Mouse (Mus musculus): ENCODE measurements around the gene Itga2b. TPM values are rescaled to one million over a fixed set of nuclear protein-coding genes. Genes with fewer than 3 reads are reported as not detected.

The Itga2b gene
- 5.6 and 8.3 TPM in 2 replicates for polyA plus RNA-seq (2016; fragmentation: Nextera tagmentation; extraction: Ambion mirVana)

DNA sequence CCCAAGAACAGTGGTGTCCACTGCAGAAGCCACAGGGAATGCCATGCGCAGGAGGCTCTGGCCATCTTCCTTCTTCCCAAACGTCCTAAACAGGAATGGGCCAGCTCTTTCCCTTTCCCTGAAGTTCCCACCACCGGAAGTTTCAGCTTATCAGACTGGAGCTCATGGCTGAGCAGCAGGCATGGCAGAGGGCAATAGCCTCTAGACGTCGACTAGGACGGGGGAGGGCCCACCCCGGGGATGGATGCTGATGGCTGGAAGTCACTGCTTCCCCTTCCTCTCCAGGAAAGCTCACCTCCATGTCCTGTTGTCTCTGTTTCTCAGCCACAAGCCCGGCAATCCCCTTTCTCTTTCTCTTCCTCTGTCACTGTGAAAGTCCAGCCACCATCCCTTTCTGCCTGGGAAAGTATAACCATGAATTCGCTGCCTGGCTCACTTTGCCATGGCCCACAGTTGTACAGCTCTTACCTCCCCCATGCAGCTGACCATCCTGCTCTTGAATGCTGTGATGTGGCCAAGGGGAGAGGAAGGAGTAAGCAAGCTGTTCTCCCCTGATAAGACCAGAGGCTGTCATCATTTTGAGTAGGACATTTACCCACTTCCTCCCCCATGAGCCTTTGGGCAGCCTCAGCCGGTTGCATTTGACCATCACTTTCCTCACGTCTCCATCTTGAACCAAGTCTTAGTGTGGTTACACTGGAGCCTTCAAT is at the start of gene Itga2b:
Gene Itga2b (minus strand): TSS at position 475 of the 710 bp plus-strand sequence.
- peak within 1 kb of the TSS; percentile 50 for H3K27ac ChIP-seq
- 74% methylated on average over 11 of the region's 11 CpGs for WGBS
- H3K4me3 ChIP-seq = 0 out of 2 replicates have a peak within 1 kb of the TSS, but pooled peaks have one; percentile 11
- H3K9me3 ChIP-seq = no peaks in the 10 kb centered on the region
- H3K27me3 ChIP-seq (ENCODE audit: insufficient read depth, poor library complexity, severe bottlenecking) = peaks cover 46% of the 10 kb centered on the region
- no peak for DNase-seq (ENCODE audit: low spot score)
- peaks cover 32% of the 10 kb centered on the region for H3K4me1 ChIP-seq (replicated peaks)
- H3K36me3 ChIP-seq = peaks cover 8% of the 10 kb centered on the region

DNA sequence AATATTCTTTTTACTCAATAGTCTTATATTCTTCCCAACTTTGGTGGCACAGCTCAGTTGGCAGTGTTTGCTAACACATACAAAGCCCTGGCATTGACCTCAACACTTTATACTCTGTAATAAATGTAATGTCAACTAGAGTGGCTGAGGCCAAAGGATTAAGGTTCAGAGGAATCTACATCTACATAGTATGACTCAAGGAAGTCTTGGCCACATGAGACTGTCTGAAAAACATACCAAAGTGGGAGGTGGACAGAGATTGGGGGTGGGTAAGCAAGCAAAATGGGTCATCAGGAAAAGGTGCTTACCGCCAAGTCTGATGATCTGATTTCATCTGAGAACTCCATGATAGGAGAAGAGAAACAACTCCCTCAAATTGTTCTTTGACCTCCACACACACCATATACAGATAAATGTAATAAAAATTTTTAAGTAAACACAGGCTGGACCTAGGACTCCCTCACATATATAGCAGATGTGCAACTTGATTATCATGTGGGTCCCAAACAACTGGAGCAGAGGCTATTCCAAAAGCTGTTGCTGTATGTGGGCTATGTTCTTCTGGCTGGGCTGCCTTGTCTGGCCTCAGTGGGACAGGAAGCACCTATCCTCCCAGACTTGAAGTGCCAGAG is 45.0 kb upstream of the Itga2b start:
- no peak overlapping the region for H3K4me3 ChIP-seq
- H3K4me1 ChIP-seq (replicated peaks) = no peaks in the 10 kb centered on the region
- no peaks in the 10 kb centered on the region for H3K27me3 ChIP-seq (ENCODE audit: insufficient read depth, poor library complexity, severe bottlenecking)
- H3K36me3 ChIP-seq = peaks cover 49% of the 10 kb centered on the region
- no peaks in the 10 kb centered on the region for H3K9me3 ChIP-seq
- 97% methylated on average over 1 of the region's 1 CpGs for WGBS
- no peak overlapping the region for H3K27ac ChIP-seq
- no peak for DNase-seq (ENCODE audit: low spot score)

DNA sequence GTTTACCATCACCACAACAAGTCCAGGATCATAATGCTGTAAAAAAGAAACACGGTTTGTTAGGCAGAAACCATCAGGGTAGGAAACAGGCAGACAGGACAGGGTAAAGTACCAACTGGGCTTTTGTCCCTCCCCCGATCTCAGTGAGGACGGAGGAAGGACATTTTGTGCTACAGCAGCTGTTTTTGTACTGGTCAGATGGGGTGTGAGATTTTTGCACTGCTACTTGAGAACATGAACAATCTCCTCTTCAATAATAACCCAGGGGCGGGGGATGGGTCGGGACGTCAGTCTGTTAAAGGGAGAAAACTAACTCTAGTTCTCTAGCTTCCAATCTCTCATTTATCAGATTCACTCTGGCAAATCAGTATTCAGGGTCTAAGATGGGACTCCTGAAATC is 40.3 kb upstream of the Itga2b start:
- 78% methylated on average over 6 of the region's 6 CpGs for WGBS
- Histone ChIP-seq H3K27ac (no peak overlapping the region), H3K4me1 (replicated peaks) (no peaks in the 10 kb centered on the region), H3K4me3 (no peak overlapping the region), H3K36me3 (peaks cover 57% of the 10 kb centered on the region), H3K27me3 (ENCODE audit: insufficient read depth, poor library complexity, severe bottlenecking) (no peaks in the 10 kb centered on the region), H3K9me3 (no peaks in the 10 kb centered on the region)
- no peak for DNase-seq (ENCODE audit: low spot score)

DNA sequence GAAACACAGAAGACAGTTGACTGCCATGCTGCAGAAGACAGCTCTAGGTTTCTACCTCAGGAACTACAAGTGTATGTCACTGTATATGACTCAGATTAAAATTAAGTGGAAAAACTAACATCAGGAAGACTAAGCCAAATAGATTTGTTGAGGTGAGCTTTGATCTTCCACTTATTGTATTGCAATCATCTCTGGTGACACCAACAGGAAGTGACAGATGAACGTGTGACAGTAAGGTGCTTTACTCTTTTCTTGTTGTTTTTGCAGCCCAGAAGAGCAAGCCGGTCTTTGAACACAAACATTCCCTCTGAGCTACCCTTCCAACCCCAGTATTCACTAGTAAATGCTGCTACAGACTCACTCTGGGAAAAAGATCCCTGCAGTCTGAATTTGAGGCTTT is 26.8 kb upstream of the Itga2b start:
- no peaks in the 10 kb centered on the region for H3K4me1 ChIP-seq (replicated peaks)
- WGBS = 85% methylated on average over 2 of the region's 2 CpGs
- H3K9me3 ChIP-seq = no peaks in the 10 kb centered on the region
- H3K27ac ChIP-seq = no peak overlapping the region
- H3K36me3 ChIP-seq = peaks cover 88% of the 10 kb centered on the region
- no peak for DNase-seq (ENCODE audit: low spot score)
- no peaks in the 10 kb centered on the region for H3K27me3 ChIP-seq (ENCODE audit: insufficient read depth, poor library complexity, severe bottlenecking)
- no peak overlapping the region for H3K4me3 ChIP-seq

DNA sequence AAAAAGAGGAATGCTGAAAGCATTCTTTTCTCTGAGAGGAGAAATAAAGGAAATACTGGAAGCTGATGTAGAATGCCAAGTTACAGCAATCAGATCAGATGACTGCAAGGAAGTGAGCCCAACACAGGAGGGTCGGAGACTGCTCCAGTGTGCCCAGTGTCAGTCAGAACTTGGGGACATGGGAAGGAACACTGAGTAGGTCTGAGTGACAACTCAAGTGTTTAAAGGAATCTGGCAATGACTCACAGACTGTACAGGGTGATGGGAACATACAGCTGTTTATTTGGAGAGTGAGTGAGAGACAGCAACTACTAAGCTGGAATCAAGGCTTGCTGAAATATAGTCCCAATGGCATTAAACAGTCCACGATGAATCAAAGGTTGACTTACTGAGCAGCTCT is 26.3 kb upstream of the Itga2b start:
- no peaks in the 10 kb centered on the region for H3K27me3 ChIP-seq (ENCODE audit: insufficient read depth, poor library complexity, severe bottlenecking)
- H3K27ac ChIP-seq = no peak overlapping the region
- WGBS = 95% methylated on average over 2 of the region's 2 CpGs
- H3K4me1 ChIP-seq (replicated peaks) = no peaks in the 10 kb centered on the region
- no peak for DNase-seq (ENCODE audit: low spot score)
- H3K9me3 ChIP-seq = no peaks in the 10 kb centered on the region
- H3K4me3 ChIP-seq = no peak overlapping the region
- H3K36me3 ChIP-seq = peaks cover 85% of the 10 kb centered on the region

DNA sequence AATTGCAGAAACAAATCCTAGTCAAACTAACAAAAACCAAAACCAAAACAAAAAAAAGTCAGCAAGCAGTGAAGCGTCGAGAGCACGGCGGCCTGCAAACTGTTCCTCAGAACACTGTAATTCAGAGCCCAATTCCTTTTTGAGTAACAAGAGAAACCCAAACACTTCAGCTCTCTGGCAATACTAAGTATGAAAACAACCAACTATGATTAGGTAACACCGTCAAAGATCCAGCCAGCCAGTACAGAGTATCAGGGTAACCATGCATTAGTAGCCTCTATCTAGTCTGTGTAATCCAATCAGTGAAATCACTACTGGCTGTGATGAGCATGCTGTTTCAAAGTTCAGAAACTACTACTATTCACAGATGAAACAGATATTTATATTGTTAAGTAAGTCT is 25.8 kb upstream of the Itga2b start:
- peaks cover 85% of the 10 kb centered on the region for H3K36me3 ChIP-seq
- no peaks in the 10 kb centered on the region for H3K27me3 ChIP-seq (ENCODE audit: insufficient read depth, poor library complexity, severe bottlenecking)
- no peaks in the 10 kb centered on the region for H3K4me1 ChIP-seq (replicated peaks)
- H3K4me3 ChIP-seq = no peak overlapping the region
- WGBS = 96% methylated on average over 5 of the region's 5 CpGs
- H3K27ac ChIP-seq = no peak overlapping the region
- DNase-seq (ENCODE audit: low spot score) = no peak
- no peaks in the 10 kb centered on the region for H3K9me3 ChIP-seq

DNA sequence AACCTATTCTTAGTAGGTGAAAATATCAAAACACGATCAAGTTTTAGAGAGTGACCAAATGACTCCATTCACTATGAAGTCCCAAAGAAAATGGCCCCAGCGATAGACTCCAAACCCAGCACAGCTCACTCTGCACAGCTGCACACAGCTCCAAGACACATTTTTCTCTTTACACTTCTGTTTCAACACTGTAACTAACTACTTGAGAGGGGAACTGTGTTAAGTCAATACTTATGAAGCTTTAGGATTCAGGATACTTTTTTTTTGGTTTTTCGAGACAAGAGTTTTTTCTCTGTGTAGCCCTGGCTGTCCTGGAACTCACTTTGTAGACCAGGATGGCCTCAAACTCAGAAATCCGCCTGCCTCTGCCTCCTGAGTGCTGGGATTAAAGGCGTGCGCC is 25.2 kb upstream of the Itga2b start:
- Histone ChIP-seq H3K27me3 (ENCODE audit: insufficient read depth, poor library complexity, severe bottlenecking) (no peaks in the 10 kb centered on the region), H3K4me3 (no peak overlapping the region), H3K4me1 (replicated peaks) (no peaks in the 10 kb centered on the region), H3K9me3 (no peaks in the 10 kb centered on the region), H3K36me3 (peaks cover 81% of the 10 kb centered on the region), H3K27ac (no peak overlapping the region)
- DNase-seq (ENCODE audit: low spot score) = no peak
- 96% methylated on average over 6 of the region's 6 CpGs for WGBS

DNA sequence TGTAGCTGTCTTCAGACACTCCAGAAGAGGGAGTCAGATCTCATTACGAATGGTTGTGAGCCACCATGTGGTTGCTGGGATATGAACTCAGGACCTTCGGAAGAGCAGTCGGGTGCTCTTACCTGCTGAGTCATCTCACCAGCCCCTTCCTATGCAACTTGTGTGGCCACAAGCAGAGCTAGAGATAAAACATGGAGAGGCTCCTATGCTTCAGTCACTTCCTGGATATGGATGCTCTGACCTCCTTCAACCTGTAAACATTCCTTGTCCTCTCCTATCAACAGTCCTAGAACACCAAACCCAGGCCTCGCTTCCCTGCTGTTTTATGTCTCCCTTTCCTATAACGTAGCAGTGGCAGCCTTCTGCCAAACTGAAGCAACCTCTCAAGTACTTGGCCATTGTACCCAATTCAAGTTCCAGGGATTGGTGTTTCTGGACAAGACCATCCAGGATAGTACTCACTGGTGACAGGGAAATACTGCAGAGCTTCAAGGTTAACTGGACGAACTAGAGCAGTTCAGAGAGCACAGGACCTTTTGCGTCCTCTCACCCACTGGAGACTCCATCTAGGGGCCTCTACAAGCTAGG is 24.2 kb upstream of the Itga2b start:
- Histone ChIP-seq H3K36me3 (peaks cover 75% of the 10 kb centered on the region), H3K4me1 (replicated peaks) (no peaks in the 10 kb centered on the region), H3K9me3 (no peaks in the 10 kb centered on the region), H3K27ac (no peak overlapping the region), H3K4me3 (no peak overlapping the region), H3K27me3 (ENCODE audit: insufficient read depth, poor library complexity, severe bottlenecking) (no peaks in the 10 kb centered on the region)
- WGBS = 91% methylated on average over 7 of the region's 7 CpGs
- DNase-seq (ENCODE audit: low spot score) = no peak

DNA sequence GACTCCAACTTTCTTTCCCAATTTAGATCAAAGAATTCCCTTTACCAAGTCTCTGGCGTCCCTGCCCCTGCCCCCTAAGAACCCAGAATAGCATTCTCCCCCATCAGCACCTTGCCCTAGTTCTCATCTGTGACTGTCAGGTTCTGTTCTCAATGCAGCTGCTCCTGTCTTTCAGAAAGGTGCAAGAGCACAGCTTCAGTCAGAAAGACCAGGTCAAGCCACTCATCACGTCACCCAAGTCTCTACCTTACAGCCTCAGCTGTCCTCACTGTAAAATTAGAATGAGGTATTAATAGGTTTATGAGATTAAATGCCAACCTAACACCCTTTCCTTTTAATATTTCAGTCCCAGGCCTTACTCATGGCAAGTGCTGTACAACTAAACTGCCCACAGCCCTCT is 23.3 kb upstream of the Itga2b start:
- H3K27me3 ChIP-seq (ENCODE audit: insufficient read depth, poor library complexity, severe bottlenecking) = no peaks in the 10 kb centered on the region
- DNase-seq (ENCODE audit: low spot score) = no peak
- no peaks in the 10 kb centered on the region for H3K9me3 ChIP-seq
- H3K4me3 ChIP-seq = no peak overlapping the region
- H3K36me3 ChIP-seq = peaks cover 66% of the 10 kb centered on the region
- WGBS = 92% methylated on average over 2 of the region's 2 CpGs
- no peak overlapping the region for H3K27ac ChIP-seq
- H3K4me1 ChIP-seq (replicated peaks) = no peaks in the 10 kb centered on the region

DNA sequence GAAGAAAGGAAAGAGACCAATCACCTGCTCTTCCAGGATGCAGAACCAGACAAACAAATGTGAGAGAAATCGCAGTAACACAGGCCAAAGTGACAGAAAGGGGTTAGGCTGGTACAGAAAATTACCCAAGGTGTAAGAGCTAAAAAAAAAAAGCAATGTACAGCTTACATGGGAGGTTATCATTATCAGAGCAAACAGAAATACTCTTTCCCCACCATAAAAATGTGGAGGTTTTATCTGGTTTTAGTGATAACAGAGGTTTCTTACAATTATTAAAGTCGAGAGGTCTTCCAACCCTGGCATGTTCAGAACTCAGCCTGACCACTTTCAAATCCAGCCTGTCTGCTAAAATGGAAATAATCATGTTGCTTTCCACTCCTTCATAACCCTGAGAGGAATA is 18.0 kb upstream of the Itga2b start:
- 93% methylated on average over 2 of the region's 2 CpGs for WGBS
- Histone ChIP-seq H3K4me3 (no peak overlapping the region), H3K27me3 (ENCODE audit: insufficient read depth, poor library complexity, severe bottlenecking) (no peaks in the 10 kb centered on the region), H3K27ac (no peak overlapping the region), H3K9me3 (no peaks in the 10 kb centered on the region), H3K36me3 (peaks cover 65% of the 10 kb centered on the region), H3K4me1 (replicated peaks) (no peaks in the 10 kb centered on the region)
- no peak for DNase-seq (ENCODE audit: low spot score)

DNA sequence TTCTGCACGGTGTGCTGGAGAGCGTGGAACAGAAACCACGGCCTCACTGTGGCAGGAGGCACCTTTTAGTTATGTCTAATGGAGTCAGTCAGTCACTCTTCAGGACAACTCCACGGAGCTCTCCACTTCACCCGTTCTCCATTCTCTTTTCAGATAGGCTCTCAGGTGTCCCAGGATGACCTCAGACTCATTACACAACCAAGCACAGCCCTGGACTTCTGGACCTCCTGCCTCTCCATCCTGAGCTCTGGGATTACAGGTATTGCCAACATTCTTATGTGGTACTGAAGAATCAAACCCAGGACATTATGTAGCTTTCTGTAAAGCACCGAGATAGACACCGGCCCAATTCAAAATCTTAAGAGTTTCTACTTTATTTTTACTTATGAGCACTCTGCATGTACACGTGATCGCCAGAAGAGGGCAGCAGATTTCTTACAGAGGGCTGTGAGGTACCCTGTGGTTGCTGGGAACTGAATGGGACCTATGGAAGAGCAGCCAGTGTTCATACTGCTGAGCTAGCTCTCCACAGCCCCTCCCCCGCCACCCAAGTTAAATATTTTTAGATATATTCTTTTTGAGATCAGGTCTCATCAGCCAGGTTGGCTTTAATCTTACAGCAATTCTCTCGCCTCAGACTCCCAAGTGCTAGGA is 16.9 kb upstream of the Itga2b start:
- peaks cover 64% of the 10 kb centered on the region for H3K36me3 ChIP-seq
- DNase-seq (ENCODE audit: low spot score) = peak; percentile 53

DNA sequence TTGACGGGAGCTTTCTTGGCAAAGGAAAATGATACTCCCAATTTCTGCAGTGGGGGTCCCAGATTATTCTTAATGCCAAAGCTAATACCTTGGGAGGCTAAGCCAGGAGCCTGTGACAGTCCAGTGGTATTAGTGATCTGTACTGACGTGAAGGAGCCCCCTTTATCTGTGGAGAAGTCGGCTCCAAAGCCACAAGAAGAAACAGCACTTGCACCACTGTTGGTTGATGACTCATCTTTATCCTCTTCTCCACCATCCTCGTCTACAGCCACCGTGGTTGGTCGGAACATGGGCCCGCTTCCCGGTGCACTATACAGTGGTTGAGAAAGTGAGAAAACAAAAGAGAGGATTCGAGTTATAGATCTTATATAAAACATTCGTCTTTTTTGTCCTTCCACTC is 11.9 kb upstream of the Itga2b start:
- no peaks in the 10 kb centered on the region for H3K27me3 ChIP-seq (ENCODE audit: insufficient read depth, poor library complexity, severe bottlenecking)
- peaks cover 91% of the 10 kb centered on the region for H3K36me3 ChIP-seq
- H3K4me3 ChIP-seq = no peak overlapping the region
- DNase-seq (ENCODE audit: low spot score) = no peak
- 93% methylated on average over 10 of the region's 10 CpGs for WGBS
- H3K9me3 ChIP-seq = no peaks in the 10 kb centered on the region
- no peaks in the 10 kb centered on the region for H3K4me1 ChIP-seq (replicated peaks)
- H3K27ac ChIP-seq = no peak overlapping the region

More for the DNA sequence above, 16.9 kb upstream of the Itga2b start:
- H3K4me3 ChIP-seq = no peak overlapping the region
- no peaks in the 10 kb centered on the region for H3K9me3 ChIP-seq
- WGBS = 74% methylated on average over 11 of the region's 11 CpGs
- no peaks in the 10 kb centered on the region for H3K4me1 ChIP-seq (replicated peaks)
- H3K27me3 ChIP-seq (ENCODE audit: insufficient read depth, poor library complexity, severe bottlenecking) = no peaks in the 10 kb centered on the region
- no peak overlapping the region for H3K27ac ChIP-seq

DNA sequence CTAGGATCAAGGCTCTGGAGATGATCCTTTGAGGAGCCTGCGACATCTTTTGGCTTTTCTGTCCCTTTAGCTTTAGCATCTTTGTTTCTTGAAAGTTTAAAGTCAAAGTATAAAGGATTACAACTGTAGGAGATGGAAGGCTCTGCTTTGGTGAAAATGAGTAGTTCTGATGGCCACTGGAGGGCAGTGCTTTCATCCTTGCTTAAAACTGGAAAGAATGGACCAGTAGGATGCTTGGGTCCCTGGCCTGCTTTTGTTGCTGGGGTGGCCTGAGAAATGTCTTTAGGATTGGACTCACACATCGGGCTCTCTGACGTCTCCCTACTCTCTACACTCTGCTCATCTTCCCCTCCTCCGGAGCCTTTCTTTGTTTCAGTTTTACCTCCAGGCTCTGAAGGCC is 11.0 kb upstream of the Itga2b start:
- WGBS = 88% methylated on average over 4 of the region's 4 CpGs
- no peaks in the 10 kb centered on the region for H3K4me1 ChIP-seq (replicated peaks)
- DNase-seq (ENCODE audit: low spot score) = no peak

More for the DNA sequence above, 11.0 kb upstream of the Itga2b start:
- Histone ChIP-seq H3K4me3 (no peak overlapping the region), H3K36me3 (peaks cover 88% of the 10 kb centered on the region), H3K27ac (no peak overlapping the region), H3K9me3 (no peaks in the 10 kb centered on the region), H3K27me3 (ENCODE audit: insufficient read depth, poor library complexity, severe bottlenecking) (no peaks in the 10 kb centered on the region)
